Mouse (Mus musculus): ENCODE results near the gene Psmb9.

The Psmb9 gene

DNA sequence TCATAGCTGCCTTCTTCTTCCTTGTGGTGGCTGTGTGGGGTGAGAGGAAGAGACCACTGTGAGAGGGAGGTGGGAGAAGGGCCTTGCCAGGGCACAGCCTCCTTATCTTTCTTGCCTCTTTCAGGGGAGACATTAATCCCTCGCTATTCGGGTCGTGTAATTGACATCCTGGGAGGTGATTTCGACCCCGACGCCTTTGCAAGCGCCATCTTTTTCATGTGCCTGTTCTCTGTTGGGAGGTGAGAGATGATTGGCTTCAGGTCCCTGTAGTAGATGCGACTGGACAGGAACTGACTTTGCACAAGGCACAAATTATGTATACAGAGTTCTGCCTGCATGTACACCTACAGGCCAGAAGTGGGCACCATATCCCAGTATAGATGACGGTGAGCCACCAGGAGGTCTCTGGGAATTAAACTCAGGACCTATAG lies 18.2 kb upstream of the Psmb9 start:
- no peak for DNase-seq (ENCODE audit: low spot score in 2 of 2)

DNA sequence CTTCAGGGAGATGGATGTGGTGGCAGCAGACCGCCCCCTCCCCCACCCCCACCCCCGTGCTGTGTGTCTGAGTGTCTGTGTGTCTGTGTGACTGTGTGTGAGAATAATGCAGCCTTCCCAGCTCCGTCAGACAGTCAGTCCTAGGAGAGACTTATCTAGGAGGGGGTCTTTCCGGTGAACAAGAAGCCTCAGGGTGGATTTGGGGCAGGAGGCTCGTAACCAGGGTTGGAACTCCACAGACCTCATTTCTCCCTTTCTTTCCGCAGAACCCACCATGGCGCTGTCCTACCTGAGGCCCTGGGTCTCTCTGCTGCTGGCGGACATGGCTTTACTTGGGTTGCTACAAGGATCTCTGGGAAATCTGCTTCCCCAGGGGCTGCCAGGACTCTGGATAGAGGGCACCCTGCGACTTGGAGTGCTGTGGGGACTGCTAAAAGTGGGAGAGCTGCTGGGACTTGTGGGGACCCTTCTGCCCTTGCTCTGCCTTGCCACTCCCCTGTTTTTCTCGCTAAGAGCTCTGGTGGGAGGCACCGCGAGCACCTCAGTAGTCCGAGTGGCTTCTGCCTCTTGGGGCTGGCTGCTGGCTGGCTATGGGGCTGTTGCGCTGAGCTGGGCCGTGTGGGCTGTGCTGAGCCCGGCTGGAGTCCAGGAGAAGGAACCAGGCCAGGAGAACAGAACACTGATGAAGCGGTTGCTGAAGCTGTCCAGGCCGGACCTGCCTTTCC lies 17.6 kb upstream of the Psmb9 start:
- no peak for DNase-seq (ENCODE audit: low spot score in 2 of 2)

DNA sequence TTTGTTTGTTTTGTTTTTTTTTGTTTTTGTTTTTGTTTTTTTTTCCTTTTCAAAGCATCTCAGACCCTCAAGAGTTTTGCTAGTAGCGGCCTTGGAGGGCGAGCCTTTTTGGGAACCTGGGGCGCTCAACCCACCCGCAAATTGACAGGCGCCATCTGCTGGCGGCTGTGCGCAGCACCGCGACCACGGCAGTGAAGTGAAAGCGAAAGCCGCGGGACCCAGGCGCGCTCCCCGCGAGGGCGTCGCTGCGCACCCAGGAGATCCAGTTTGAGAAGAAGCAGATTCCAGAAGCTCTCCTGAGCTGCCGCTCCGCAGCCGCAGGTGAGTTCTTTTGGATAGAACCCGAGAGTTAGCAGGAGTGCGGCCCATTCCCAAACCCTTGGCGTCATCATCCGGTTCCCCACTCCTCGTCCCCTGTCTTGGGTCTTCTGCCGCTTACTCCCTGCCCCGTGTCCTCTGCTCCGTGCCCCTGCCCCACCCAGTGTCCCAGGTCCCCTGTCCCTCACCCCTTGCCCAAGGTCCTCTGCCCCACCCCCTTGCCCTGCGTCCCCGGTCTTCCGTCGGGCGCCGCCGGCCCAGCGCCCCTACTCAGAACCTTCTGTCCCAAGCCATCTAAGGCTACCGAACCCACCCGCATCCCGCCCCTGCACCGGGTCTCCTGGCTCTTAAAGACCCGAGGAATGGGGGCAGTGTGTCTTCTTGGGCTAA lies 16.9 kb upstream of the Psmb9 start:
- peak; percentile 80 to 82 for DNase-seq (ENCODE audit: low spot score in 2 of 2)

DNA sequence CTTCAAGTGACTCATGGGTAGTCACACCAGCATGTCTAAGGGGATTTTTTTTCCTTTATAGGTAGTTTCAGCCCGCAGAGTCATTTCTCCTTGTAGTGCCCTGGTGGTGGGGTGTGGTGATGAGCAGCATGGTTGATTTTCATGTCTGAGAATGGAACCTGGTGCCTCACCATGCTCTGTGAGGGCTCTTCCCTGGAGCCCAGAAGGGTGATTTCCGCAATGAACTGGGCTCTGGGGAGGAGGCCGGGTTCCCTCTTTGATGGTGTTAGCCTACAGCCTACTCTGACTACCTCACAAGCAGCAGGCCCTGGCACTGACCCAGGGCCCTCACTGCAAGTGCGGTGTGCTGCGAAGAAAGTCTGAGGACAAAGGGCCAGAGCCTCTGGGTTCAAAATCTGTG lies 15.9 kb upstream of the Psmb9 start, which contains the start of gene Tap2:
Gene Tap2, plus strand, starts transcription at position 84 of the 400 bp plus-strand sequence.
- no peak for DNase-seq (ENCODE audit: low spot score in 2 of 2)

DNA sequence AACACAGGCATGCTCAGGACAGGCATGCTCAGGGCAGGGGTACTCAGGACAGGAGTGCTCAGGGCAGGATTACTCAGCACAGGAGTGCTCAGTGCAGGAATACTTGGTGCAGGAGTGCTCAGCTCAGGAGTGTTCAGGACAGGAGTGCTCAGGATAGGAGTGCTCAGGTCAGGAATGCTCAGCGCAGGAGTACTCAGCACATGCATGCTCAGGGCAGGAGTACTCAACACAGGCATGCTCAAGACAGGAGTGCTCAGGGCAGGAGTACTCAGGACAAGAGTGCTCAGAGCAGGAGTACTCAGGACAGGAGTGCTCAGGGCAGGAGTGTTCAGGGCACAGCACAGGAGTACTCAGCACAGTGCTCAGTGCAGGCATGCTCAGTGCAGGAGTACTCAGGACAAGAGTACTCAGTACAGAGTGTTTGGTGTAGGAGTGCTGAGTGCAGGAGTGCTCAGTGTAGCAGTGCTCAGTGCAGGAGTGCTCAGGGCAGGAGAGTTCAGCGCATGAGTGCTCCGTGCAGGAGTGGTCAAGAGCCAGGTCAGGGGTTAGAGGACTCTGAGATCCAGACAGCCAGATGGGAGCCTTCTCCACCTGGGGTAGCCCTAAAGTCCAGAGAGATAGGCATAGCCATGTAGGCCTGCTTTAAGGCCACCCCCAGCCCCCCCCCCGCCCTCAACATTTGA lies 15.3 kb upstream of the Psmb9 start:
- no peak for DNase-seq (ENCODE audit: low spot score in 2 of 2)

DNA sequence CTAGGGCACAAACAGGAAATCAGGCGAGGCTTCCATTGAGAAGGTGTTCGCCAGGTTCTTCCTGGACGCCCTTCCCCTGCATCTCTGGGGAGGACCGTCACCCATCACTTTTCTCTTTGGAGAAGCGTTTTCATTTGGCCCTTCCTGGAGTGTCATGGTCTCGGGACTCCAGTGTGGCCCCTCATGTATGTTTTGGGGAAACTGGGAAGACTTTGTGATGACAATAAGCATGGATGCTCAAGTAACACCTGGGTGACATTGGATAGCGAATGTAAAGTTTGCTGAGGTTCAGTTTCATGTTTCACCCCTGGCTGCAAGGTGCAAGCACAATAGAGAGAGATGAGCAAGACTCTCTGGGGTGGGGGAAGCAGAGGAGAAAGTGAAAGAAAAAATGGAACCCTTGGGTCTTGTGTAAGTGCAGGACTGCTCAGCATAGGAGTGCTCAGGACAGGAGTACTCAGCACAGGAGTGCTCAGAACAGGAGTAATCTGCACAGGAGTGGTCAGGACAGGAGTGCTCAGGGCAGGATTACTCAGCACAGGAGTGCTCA lies 14.0 kb upstream of the Psmb9 start:
- no peak for DNase-seq (ENCODE audit: low spot score in 2 of 2)

DNA sequence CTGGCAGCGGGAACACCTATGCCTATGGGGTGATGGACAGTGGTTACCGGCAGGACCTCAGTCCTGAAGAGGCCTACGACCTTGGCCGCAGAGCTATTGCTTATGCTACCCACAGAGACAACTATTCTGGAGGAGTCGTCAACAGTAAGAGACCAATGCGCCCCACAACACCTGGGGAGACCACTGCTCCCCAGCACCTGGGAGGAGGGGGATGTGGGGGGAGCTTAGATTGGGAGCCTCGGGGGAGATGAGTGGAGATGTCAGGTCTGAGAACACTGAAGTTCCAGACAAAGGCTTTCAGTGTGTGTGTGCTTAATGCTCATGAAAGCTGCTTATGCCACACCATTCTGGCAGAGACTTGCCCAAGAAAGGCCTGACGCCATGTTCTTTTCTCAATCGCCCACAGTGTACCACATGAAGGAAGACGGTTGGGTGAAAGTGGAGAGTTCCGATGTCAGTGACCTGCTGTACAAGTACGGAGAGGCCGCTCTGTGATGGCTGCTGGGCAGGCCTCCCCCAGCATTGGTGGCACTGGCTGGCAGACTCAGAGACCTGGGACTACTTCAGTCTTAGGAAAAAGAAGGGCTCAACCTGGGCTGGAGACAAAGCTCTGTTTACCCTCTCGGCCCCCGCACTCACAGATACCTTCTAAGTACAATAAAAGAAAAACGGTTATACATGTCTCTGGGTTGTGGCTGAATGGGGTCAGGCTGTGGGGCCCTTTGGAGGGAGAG lies 13.4 kb upstream of the Psmb9 start:
- no peak for DNase-seq (ENCODE audit: low spot score in 2 of 2)

DNA sequence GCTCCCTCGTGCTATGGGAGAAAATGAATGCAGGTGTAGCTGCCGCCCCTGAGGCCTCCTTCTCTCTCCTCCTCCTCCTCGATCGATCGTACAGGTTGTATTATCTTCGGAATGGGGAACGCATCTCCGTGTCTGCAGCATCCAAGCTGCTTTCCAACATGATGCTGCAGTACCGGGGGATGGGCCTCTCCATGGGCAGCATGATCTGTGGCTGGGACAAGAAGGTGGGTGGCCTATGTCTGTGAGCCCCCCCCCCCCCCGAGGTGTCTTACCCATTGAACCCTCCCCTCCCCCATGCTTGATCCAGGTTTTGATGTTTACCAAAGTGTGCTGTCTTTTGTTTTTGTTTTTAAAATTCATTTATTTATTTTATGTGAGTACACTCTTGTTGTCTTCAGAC lies 12.5 kb upstream of the Psmb9 start:
- no peak for DNase-seq (ENCODE audit: low spot score in 2 of 2)

DNA sequence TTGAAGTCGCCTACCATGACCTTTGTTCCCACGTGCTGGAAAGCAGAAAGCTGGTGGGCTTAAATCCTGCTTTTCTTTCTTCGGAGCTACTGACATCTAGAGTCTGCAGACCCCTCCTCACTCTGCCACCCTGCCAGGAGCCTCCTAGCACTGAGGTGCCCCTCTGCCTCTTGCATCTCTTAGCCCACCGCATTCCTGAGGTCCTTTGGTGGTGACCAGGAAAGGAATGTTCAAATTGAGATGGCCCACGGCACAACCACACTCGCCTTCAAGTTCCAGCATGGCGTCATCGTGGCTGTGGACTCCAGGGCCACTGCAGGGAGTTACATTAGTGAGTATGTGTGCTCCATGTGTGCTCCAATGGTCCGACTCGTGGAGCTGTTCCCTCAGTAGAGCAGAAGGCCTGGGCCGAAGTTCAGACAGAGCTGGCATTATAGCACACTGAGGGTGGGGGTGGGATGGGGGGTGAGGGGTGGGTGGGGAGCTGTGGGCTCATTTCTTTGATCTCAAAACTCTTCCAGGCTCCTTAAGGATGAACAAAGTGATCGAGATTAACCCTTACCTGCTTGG lies 11.6 kb upstream of the Psmb9 start:
- no peak for DNase-seq (ENCODE audit: low spot score in 2 of 2)

DNA sequence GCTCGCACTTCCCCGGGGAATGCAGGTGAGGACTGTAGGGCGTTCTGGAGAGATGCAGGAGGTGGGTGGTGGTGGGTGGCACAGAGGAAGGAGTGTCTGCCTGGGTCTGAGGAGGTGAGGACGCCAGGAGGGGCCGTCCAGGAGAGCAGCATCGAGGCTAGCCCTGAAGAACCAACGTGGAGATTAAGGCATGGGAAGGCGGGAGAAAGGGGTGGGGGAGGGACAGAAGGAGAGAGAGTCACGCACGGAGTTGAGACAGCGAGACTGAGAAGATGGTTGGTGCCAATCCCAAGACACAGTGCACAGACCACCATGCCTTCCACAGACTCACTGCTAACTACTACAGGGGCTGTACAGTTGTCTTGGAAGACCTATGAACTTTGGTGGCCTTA lies 11.0 kb upstream of the Psmb9 start:
- no peak for DNase-seq (ENCODE audit: low spot score in 2 of 2)

DNA sequence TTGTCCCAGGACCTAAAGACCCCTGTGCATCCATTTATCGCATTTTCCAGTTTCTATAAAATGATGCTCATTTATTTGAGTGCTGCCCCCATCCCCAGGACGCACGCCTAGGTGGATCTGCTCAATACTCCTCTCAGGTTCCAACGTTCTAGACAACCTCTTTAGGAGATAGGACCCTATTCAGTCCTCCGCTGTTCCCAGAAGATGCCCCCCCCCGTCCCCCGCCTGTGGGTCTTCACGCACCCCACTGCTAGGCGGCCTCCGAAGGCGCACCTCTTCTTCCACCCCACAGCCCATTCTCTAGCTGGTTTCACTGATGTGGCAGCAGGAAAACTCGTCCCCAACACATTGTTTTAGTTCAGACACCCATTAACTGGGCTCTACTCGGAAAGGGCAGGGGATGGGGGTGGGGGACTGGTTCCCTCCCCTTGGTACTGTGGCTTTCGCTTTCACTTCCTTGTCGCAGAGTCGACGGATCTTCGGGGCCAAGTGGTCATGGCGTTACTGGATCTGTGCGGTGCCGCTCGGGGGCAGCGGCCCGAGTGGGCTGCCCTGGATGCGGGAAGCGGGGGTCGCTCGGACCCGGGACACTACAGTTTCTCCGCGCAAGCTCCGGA lies 10.4 kb upstream of the Psmb9 start:
- peak; percentile 39 to 46 for DNase-seq (ENCODE audit: low spot score in 2 of 2)

DNA sequence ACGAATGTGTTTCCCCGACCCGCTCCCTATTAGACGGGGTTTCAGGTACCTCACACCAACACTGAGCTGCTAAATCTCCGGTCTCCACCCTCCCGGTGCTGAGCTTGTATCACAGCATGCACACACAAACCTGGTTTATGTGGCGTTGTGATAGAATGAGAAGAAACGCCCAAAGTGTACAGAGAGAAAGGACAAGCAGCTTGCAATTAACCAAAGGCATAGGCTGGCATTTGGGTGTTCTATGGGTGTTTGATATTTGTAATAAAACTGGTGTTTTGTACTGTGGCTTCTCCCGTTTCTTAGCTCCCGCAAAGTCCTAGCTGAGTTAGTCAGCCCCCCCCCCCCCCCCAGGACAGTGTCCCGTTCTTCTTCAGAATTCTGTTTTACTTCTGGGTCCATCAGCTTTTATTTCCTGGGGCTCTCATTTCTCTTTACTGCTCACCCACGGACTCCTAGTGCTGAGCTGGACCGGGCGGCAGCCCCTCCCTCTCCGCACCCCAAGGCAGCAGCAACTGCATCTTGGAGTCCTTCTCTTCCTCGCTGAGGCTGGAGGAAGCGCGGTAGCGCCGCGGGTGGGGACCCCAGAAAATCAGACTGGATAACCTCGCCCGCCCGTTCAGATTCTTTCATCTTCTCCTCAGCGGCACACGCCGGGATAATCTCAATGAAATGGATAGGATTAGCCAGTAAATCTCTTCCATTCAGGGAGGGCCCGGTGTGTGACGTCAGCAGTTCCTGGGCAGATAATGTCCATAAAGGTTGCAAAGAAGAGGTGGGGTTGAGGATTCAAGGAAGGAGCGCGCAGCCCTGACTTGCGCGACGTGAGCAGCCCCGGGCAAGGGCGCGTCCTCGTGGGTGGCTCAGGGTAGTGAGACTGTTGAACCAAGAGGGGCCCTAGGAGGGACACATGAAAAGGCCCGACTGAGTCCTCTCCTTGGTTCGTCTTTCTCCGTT lies 9.7 kb upstream of the Psmb9 start, which contains the start of gene Psmb8:
Gene Psmb8, plus strand, starts transcription at position 781 of the 954 bp plus-strand sequence.
- peak; percentile 91 to 92 for DNase-seq (ENCODE audit: low spot score in 2 of 2)

DNA sequence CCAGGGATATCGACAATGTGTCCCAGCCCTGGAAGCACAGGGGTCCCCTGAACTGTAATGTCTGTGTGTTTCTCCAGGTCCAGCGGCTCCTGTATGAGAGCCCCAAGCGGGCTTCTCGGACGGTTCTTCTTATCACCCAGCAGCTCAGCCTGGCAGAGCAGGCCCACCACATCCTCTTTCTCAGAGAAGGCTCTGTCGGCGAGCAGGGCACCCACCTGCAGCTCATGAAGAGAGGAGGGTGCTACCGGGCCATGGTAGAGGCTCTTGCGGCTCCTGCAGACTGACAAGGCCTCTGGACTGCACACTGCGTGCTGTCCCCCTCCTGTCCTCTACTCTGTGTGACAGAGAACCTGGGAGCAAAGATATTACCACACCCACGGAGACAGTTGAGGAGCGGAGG lies 8.9 kb upstream of the Psmb9 start:
- no peak for DNase-seq (ENCODE audit: low spot score in 2 of 2)

DNA sequence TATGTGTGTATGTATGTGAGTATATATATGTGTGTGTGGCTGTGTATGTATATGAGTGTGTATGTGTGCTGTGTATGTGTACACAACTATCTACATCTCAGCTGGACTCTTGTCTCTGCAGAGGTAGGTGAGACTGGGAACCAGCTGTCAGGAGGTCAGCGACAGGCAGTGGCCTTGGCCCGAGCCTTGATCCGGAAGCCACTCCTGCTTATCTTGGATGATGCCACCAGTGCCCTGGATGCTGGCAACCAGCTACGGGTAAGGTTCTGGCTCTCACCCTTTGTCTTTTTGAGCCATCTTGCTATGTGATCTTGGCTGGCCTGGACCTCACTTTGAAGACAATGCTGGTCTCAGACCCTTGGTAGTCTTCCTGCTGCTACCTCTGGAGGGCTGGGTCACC lies 7.2 kb upstream of the Psmb9 start:
- DNase-seq (ENCODE audit: low spot score in 2 of 2): no peak

DNA sequence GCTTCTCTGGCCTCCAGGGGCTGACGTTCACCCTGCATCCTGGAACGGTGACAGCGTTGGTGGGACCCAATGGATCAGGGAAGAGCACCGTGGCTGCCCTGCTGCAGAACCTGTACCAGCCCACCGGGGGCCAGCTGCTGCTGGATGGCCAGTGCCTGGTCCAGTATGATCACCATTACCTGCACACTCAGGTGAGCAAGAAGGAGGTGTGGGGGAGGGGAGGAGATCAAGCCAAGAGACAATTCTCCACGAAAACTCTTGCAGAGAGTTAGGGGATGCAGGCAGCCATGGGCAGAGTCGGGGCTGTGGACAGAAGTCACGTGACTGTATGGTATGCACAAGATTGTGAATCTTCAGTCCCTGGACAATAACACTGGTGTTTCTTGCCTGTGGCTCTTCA lies 5.9 kb upstream of the Psmb9 start:
- no peak for DNase-seq (ENCODE audit: low spot score in 2 of 2)

DNA sequence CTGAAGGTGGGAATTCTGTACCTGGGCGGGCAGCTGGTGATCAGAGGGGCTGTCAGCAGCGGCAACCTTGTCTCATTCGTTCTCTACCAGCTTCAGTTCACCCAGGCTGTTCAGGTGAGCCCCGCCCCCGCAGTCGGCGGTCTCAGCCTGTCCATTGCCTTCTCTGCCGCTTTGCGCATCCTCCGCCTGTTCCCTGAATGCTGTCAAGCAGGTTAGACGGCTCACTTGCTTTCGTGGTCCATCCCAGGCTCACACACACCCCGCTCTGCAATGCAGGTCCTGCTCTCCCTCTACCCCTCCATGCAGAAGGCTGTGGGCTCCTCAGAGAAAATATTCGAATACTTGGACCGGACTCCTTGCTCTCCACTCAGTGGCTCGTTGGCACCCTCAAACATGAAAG lies 5.3 kb upstream of the Psmb9 start:
- DNase-seq (ENCODE audit: low spot score in 2 of 2): peak in 1 of 2 experiments; percentile 24

DNA sequence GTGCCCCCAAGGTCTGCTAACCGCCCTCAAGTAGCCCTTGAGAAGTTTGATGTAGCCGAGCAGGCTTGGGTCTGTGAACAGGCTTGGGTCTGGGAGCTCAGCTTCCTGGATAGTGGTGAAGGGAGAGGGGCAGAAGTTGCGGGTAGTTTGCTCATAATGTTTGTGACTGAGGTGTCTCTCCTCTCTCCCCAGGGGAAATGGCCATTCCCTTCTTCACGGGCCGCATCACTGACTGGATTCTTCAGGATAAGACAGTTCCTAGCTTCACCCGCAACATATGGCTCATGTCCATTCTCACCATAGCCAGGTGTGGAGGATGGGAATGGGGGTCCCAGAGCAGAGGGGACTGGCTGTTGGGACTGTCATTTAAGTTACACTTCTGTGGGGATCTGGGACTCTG lies 1.4 kb upstream of the Psmb9 start:
- no peak for DNase-seq (ENCODE audit: low spot score in 2 of 2)

DNA sequence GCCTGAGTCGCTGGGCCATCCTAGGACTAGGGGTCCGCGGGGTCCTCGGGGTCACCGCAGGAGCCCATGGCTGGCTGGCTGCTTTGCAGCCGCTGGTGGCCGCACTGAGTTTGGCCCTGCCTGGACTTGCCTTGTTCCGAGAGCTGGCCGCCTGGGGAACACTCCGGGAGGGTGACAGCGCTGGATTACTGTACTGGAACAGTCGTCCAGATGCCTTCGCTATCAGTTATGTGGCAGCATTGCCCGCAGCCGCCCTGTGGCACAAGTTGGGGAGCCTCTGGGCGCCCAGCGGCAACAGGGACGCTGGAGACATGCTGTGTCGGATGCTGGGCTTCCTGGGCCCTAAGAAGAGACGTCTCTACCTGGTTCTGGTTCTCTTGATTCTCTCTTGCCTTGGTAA lies 446 bp upstream of the Psmb9 start:
- DNase-seq (ENCODE audit: low spot score in 2 of 2): peak; percentile 31 to 64

DNA sequence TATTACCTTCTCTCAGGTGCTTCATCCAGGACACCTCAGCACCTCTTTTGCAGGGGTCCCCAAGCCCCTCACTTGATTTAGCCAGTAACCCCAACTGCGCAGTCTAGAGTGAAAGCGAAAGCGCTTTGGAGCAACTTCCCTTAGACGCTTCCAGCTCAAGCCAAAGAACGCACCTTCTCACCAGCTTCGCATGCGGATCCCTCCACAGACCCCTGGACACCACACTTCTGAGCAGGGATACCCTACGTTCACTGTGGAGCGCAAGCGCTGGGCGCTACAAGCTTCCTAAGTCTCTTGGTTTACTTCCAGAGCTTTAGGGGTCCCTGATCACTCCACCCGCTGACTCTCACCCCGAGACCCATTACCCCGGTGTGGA lies 691 bp downstream of the Psmb9 start:
- DNase-seq (ENCODE audit: low spot score in 2 of 2): no peak

DNA sequence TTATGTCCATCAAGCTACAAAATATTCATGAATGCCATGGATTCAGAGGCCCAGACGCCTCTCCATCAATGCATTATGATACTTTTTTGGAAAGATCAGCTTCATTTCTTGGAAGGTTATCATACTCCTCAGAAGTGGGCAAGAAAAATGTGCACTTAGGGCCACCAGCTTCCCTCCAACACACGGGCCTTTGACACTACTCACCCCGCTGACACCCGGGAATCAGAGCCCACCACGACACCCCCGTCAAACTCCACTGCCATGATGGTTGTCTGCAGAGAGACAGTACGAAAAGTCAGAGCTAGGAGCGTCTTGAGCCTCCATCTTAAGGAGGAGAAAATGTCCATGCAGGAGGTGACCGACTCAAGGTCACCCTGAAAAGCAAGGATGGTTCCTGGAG lies 2.0 kb downstream of the Psmb9 start:
- DNase-seq (ENCODE audit: low spot score in 2 of 2): no peak

Data from urinary bladder, adult 18-20 months (tissue).